Mouse (Mus musculus): Measurements from ENCODE around the gene 5730409E04Rik.

Gene 5730409E04Rik

GRCm38 (mm10) chr4:126636330-126636729 is 26.7 kb downstream of the 5730409E04Rik start:
- no peak for DNase-seq (ENCODE audit: low spot score in 2 of 2)

GRCm38 (mm10) chr4:126637446-126637845 is 27.8 kb downstream of the 5730409E04Rik start:
- DNase-seq (ENCODE audit: low spot score in 2 of 2): no peak

- no peak for DNase-seq (ENCODE audit: low spot score in 2 of 2)
Observed at GRCm38 (mm10) chr4:126639339-126639738, 29.7 kb downstream of the 5730409E04Rik start.

GRCm38 (mm10) chr4:126641901-126642300 is 32.3 kb downstream of the 5730409E04Rik start:
- DNase-seq (ENCODE audit: low spot score in 2 of 2): no peak

GRCm38 (mm10) chr4:126643815-126644214 is 34.2 kb downstream of the 5730409E04Rik start:
- no peak for DNase-seq (ENCODE audit: low spot score in 2 of 2)

GRCm38 (mm10) chr4:126644333-126644963 is 34.8 kb downstream of the 5730409E04Rik start:
- DNase-seq (ENCODE audit: low spot score in 2 of 2): no peak

- peak in 1 of 2 experiments; percentile 34 for DNase-seq (ENCODE audit: low spot score in 2 of 2)
Observed at GRCm38 (mm10) chr4:126647996-126648910, 38.6 kb downstream of the 5730409E04Rik start.

- no peak for DNase-seq (ENCODE audit: low spot score in 2 of 2)
Observed at GRCm38 (mm10) chr4:126653148-126653547, 43.5 kb downstream of the 5730409E04Rik start.

- no peak for DNase-seq (ENCODE audit: low spot score in 2 of 2)
Observed at GRCm38 (mm10) chr4:126655356-126655755, 45.7 kb downstream of the 5730409E04Rik start.

- DNase-seq (ENCODE audit: low spot score in 2 of 2): peak; percentile 28 to 56
Observed at GRCm38 (mm10) chr4:126661249-126661648, 51.6 kb downstream of the 5730409E04Rik start.

All from cerebellum, postnatal 4 days (tissue).